Mouse (Mus musculus) myocyte (in vitro differentiated cells): Measurements from ENCODE around the gene Actr8.

ENCODE experiments used
- CEBPB ChIP-seq: IDR thresholded peaks from 2 replicates; pipeline ENCODE4 v1.6.1; 2011; ENCODE audit warnings: mild to moderate bottlenecking, moderate library complexity; ENCODE audit not compliant: poor library complexity, insufficient read depth, severe bottlenecking
- MAX ChIP-seq: IDR thresholded peaks from one replicate; pipeline ENCODE4 v1.6.1; 2011; ENCODE audit warnings: low read depth, mild to moderate bottlenecking, control low read depth
- MYOD1 ChIP-seq, 3 experiments: IDR thresholded peaks; one replicate each; pipeline ENCODE4 v1.6.1; 2011; ENCODE audit warnings: control low read depth in 2 of 3, low read depth in 2 of 3, mild to moderate bottlenecking in 2 of 3, moderate library complexity in 1 of 3; ENCODE audit not compliant: insufficient read length in 2 of 3, control insufficient read depth in 1 of 3
- MYOG ChIP-seq, 3 experiments: IDR thresholded peaks; one replicate each; pipeline ENCODE4 v1.6.1; 2011; ENCODE audit warnings: control low read depth in 2 of 3, low read depth in 2 of 3, mild to moderate bottlenecking in 2 of 3; ENCODE audit not compliant: insufficient read length in 2 of 3, control insufficient read depth in 1 of 3, insufficient read depth in 1 of 3
- POLR2A ChIP-seq: IDR thresholded peaks from one replicate; pipeline ENCODE4 v1.6.1; 2011; ENCODE audit warnings: low read depth, mild to moderate bottlenecking, control low read depth, moderate library complexity; ENCODE audit not compliant: insufficient read length
- POLR2AphosphoS2 ChIP-seq: IDR thresholded peaks from one replicate; pipeline ENCODE4 v1.6.1; 2011; ENCODE audit warnings: low read depth, control low read depth; ENCODE audit not compliant: insufficient read length
- REST ChIP-seq: IDR thresholded peaks from one replicate; pipeline ENCODE4 v1.6.1; 2011; ENCODE audit warnings: mild to moderate bottlenecking, control low read depth, moderate library complexity; ENCODE audit not compliant: insufficient read depth, insufficient read length
- SRF ChIP-seq: IDR thresholded peaks from one replicate; pipeline ENCODE4 v1.6.1; 2011; ENCODE audit warnings: low read depth; ENCODE audit not compliant: control insufficient read depth, insufficient read length
- TCF3 ChIP-seq: IDR thresholded peaks from one replicate; pipeline ENCODE4 v1.6.1; 2011; ENCODE audit warnings: low read depth, control low read depth; ENCODE audit not compliant: insufficient read length
- USF1 ChIP-seq: IDR thresholded peaks from one replicate; pipeline ENCODE4 v1.6.1; 2011; ENCODE audit warnings: low read depth, mild to moderate bottlenecking, control low read depth, moderate library complexity

DNA sequence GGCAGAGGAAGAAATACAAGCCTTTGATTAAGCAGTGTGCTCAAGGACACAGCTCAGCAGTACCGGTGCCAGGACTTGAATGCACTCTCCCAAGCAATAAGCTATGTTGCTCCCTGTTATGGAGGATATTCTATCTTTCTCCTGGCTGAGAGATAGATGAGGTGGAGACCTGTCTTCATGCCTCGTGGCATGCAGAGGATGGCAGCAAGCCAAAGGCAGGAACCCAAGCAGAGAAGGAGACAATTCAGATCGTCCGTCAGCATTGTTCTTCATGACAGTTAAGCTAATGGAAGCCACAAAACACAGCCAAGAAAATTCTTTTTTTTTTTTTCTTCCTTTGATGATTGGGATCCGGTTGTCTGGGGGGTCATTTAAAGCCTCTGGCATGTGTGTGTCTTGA, 42.6 kb upstream of the Actr8 start:
- TF ChIP-seq POLR2AphosphoS2, result no peak
- no peak for TF ChIP-seq POLR2A
- TF ChIP-seq USF1, result no peak
- TF ChIP-seq MAX, result no peak
- TF ChIP-seq MYOG (IDR thresholded peaks at IDR 0.05; ENCODE audit: control insufficient read depth in 1 of 3, insufficient read depth in 1 of 3, insufficient read length in 2 of 3, low read depth in 2 of 3), result no peak
- TF ChIP-seq CEBPB, result no peak
- TF ChIP-seq TCF3, result no peak
- no peak for TF ChIP-seq SRF
- no peak for TF ChIP-seq MYOD1 (IDR thresholded peaks at IDR 0.05; ENCODE audit: control insufficient read depth in 1 of 3, insufficient read length in 2 of 3, low read depth in 2 of 3)
- TF ChIP-seq REST, result no peak
